Mouse (Mus musculus): ENCODE data around the gene Adgrg1.

The Adgrg1 gene

DNA sequence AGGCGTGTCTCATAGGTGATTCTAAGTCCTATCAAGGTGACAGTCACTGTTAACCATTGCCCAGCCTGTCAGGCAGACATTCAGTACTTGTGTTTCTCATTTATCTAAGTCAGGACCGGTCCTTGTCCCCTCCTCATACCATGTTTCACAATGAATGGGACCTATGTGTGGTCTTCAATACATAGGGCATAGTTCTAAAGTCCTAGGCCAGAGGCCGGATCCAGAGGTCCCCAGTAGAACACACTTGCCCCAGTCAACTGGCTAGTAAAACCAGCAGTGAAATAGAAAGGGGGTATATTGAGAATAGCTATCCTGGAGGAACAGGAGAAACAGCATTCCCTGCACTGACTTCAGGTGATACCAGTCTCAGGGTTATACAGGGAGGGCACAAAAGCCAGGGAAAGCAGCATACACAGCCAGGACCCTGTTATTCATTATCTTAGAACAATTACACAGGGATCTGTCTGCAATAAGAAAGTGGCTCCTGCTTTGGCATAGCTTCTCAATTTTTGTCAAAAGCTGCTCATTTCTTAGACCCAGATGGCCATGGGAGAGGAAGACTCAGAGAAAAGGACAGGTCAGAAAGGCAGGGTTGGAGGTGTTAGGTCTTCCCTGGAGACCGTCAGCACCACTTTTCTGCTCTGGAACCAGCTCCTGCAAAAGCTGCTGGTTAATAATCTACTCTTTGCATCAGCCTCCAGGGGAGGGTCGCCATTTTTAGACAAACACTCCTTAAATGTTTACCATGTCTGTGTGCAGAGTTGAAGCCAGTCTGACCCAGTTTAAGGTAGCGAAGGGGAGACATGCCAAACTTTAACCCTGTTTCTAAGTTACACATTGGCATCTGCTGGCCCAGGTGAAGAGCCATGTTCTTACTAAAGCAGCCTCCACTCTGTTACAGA, 67.6 kb downstream of the Adgrg1 start:
- no peak for DNase-seq (ENCODE audit: low read depth)

DNA sequence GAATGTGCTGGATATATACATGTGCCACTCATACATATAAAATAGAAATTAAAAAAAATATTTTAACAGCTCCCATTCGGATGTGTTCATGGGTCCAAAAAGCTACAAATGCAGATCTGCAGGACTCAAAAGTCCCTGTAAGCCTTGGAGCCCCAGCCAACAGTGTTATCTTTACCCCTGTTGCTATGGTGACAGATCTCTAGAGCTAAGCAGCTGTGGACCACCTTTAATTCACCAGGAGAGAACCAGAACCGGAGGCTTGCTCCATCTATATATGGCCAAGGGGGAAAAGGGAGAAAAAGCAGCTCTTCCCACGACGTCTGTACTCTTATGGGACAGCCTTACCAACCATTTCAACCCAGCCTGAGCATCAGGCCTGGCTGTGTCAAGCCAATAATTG, 70.3 kb downstream of the Adgrg1 start:
- no peak for DNase-seq (ENCODE audit: low read depth)

DNA sequence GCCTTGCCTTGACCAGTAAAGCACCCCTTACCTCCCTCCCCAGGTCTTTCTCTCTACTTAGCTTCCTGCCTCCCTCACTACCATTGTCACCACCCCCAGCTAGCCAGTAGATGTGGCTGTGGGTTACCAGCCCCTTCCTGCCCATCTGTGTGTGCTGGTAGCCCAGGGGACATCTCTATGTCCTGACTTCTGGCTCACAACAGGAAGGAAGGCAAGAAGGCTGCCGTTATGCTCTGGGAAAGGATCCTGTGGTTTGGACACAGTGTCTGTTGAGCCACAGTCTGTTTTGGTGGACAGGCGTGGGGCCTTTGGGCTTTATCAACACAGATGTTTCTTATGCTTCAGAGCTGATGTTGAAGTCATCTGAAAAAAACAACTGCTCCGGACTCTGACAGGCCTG, 72.4 kb downstream of the Adgrg1 start:
- no peak for DNase-seq (ENCODE audit: low read depth)

DNA sequence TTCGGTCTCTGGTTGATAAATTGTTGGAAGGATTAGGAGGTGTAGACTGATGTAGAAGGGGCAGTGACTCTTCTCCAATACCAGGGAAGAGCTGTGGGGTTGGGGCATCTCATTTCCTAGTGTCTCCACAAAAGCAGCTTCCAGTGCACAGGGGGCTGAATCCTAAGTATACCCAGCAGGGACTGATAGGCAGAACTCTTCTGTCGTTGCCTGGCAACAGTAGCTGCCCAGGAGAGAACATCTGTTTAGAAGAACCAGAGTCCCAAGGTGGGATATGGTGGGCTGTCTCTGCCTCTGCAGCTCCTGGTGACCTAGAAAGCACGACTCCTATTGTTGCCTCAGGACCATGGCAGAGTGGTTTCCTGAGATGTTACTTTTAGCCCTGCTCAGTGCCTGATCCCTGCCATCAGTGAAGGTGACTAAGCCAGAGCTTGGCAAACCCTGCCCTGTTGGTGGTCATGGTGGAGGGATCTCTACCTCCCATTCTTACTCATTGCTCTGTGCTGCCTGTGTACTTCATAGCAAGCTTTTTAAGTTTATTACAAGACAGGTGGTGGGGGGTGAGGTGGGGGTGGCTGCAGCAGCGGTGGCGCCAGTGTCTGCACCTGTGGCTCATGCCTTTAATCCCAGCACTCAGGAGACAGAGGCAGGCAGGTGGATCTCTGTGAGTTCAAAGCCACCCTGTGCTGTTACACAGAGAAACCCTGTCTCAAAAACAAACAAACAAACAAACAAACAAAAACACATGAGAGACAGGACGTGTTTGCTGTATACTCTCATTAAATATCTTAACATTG, 73.5 kb downstream of the Adgrg1 start:
- no peak for DNase-seq (ENCODE audit: low read depth)

DNA sequence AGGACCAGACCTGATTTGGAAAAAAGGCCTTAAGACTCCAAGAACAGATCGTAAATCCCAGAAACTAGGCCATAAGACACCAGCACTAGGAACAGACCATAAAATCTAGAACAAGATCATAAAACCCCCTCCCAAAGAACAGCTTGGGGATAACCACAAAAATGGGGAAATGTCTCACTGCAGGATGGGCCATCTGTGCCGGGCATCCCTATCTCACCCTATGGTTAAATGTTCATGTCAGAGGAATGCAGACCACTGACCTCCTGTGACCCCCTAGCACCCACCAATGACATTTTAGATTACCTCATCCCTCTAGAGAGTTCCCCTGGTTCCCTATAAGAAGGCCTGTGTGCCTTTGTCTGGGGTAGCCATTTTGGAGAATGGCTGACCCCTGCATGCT, 75.1 kb downstream of the Adgrg1 start:
- no peak for DNase-seq (ENCODE audit: low read depth)

DNA sequence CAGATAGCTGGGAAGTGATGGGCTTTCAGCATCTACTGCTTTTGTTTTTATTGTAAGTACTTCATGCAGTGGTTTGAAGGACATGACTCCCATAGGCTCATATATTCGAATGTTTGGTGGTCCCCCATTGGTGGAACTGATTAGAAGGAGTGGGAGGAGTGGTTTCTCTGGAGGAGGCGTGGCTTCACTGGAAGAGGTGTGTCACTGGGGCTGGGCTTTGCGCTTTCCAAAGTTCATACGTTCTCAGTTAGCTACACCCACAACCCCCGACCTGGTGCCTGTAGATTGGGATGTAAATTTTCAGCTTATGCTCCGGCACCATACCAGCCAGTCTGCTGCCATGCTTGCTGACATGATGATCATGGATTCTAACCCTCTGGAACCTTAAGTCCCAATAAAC, 79.9 kb downstream of the Adgrg1 start:
- no peak for DNase-seq (ENCODE audit: low read depth)

DNA sequence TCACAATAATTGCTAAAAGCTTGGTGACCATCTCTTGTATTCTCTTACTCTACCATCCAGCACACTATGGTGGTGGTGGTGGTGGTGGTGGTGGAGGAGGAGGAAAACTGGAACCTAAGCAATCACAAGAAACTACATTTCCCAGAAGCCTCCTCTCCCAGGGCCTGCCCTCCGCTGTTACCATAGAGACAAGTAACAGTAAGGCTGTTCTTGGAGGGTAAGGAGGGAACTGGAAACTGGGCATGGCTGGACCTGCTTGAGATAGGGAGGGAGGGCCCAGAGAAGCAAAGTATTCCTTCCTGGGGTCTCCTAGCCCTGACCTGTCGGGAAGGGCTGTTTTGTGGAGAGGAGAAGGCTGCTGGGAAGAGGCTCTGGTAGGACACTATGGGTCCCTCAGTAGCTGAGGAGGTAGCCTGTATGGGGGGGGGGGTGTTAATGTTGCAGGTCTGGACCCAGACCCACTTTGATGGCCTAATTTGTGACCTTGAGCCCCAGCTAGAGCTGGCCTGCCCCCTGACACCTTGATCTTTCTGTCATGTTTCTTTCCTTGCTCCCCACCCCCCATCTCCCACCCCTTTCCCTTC, 80.5 kb downstream of the Adgrg1 start, which contains the start of gene Drc7:
TSS of gene Drc7 (plus strand) at position 177 of the 584 bp plus-strand sequence.
- no peak for DNase-seq (ENCODE audit: low read depth)

DNA sequence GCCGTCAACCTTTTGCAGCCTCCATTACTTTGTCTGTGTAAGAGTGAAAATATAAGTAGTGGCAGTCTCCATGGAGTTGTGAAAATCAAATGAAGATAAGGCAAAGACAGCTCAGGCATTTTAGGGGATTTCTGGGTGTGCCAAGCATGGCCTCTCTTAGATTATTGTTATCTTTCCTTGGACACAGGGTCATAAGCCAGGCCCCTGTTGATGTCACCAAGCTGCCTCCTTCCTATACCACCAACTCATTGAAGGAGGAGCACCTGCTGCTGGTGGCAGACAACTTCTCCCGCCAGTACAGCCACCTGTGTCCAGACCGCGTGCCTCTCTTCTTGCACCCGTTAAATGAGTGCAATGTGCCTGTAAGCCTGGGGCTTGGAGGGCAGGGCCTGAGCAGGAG, 81.9 kb downstream of the Adgrg1 start:
- no peak for DNase-seq (ENCODE audit: low read depth)

DNA sequence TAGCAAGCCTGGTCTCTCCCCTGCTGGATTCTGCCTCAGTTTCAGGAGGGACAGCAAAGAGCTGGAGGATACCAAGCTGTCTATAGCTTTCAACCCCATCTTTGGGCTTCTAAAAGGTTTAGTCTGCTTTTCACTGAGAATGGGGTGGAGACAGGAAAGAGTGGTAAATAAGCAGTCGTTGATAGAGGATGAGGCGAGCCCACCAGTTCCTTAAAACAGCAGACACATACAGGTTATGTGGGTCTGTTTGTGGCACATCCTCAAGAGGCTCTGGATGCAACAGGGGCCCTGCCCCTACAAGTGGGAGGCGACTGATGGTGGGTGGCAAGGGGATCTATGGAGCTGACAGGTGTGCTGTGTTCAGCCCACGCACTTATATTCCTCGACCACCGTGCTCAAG, 84.1 kb downstream of the Adgrg1 start:
- no peak for DNase-seq (ENCODE audit: low read depth)

DNA sequence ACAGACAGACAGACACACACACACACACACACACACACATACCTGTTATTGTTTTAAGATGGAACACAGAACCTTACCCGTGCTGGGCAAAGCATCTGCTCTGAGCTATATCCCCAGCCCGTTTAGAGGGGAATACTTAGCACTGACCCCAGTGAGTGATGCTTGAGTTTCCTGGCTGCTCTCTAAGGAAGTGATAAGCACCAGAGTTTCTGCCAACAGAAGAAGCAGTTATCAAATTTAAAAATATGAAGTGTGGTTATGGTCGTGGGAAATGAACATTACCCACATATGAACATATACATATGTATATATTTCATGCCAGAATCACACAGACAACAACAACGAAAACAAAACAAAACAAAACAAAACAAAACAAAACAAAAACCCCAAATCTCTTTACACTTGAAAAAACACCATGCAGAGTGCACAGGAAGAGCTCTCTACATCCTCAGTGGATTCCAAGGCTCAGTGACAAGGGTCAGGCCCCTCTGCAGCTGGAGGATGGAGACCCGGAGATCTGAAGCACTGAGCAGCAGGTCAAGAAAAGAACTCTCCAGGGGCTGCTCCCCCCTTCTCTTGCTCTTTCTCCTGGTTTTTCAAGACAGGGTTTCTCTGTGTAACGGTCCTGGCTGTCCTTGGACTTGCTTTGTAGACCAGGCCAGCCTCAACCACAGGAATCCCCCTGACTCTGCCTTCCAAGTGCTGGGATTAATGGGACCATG, 85.4 kb downstream of the Adgrg1 start:
- no peak for DNase-seq (ENCODE audit: low read depth)

All from naive thymus-derived CD4-positive, alpha-beta T cell, adult 2 months (primary cell).